Mouse (Mus musculus): ENCODE measurements around the gene Poc5.

Poc5 gene

GRCm38 (mm10) chr13:96432376-96432811 lies 44.3 kb downstream of the Poc5 start:
- DNase-seq (ENCODE audit: low spot score): no peak

DNA sequence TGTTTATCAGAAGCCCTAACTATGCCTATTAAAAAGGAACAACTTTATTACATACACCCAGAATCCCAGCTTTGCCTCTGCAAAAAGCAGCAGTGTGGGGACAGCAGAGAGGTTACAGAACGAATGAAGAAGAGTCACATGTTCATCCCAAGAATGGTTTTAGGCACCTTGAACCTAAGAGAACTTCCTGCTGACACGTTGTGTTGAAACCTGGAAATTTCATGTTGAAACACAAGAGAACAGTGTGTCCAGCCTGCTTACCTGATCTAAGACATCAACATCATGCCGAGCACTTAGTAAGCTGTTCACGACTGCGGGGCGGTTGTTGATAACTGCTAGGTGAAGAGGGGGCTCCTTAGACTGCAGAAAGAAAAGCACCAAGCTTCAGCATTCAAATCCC lies 44.9 kb downstream of the Poc5 start:
- DNase-seq (ENCODE audit: low spot score): no peak

DNA sequence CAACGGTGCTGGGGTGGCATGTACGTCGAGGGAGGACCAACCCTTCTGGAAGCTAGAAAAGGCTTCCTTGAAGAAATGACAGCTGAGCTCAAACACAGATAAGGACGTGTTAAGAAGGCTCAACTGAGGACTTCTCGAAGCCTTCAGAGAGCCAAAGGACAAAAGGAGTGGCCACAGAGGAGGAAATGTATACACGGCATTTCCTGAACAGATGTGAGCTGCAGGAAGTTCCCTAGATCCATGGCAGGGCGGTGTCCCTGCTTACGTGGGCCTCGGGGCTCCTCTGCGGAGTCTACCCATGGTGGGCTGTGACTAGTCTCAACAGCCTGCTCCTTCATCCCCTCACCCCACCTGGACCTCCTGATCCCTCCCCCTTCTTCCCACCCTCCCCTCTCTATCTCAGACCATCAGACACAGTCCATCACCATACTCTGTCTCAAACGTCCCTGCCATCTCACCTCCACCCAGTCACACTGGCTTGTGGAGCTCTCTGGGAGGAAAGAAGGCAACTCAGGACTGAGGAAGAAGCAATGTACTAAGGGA lies 45.6 kb downstream of the Poc5 start:
- no peak for DNase-seq (ENCODE audit: low spot score)

DNA sequence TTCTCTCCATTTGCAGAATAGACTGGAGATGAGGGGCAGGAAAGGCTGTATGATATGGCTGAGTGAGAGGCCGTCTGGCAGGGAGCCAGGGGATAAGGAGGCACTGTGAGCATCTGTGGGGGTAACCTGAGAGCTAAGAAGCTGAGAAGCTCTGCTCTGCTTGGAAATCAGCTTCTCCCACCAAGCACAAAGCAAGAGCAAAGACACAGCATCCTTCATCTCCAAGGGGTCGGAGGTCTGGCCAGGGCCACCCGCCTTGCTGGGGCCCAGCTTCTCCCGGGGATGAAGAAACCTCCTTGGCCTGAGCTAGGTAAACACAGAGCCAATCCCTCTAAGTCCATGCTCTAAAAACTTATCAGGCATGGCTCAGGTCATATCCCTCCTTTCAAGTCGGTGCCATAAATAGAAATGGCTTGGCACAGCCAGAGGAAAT lies 46.8 kb downstream of the Poc5 start:
- peak; percentile 63 for DNase-seq (ENCODE audit: low spot score)

DNA sequence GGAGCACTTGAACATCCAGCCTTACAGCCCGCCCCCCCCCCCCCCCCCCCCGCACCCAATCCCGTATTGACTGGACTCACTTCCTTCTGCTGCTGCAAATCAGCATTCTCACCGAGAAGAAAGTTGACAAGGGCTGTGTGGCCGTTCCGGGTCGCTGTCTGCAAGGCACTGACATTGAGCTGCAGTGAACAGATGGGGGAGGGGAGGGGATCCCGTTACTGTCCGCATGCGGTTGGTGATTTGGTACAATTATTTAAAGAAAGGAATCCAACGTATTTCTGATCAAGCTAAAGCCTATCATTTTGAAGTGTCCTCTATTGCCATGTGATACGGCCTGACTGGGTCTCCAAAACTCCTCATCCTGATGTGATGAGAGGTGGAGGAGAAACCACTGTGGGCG lies 47.7 kb downstream of the Poc5 start:
- no peak for DNase-seq (ENCODE audit: low spot score)

GRCm38 (mm10) chr13:96436921-96437320 lies 48.8 kb downstream of the Poc5 start:
- no peak for DNase-seq (ENCODE audit: low spot score)

- DNase-seq (ENCODE audit: low spot score): no peak
Measured at GRCm38 (mm10) chr13:96440436-96440835, 52.3 kb downstream of the Poc5 start.

DNA sequence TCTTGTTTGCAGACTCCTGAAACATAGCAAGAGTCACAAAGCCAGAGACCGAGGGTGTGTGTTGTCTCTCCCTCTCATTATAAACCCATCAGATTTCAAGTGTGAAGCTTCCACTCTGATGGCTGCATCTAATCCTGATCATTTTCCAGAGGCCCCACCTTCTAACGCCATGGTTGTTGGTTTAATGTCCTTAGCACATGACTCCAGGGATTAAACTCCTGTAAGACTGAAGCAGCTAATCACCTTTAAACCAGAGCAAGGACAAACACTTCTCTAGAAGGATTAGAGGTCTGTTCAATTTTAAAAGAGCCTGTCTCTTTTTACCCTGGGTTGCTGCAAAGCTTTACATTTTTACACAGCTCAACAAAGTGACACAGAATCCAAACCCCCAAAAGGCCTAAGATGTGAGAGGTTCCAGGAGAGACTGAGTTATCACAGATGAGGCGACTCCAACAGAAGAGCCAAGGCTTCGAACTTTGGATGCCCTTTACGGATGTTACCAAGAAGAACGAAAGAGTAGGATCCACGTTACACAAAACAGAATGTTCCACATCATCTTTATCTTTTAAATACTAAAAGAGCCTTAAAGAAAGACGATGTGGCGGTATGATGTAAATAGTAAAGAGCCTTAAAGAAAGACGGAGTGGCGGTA lies 62.2 kb downstream of the Poc5 start:
- no peak for DNase-seq (ENCODE audit: low spot score)

GRCm38 (mm10) chr13:96450869-96451268 lies 62.8 kb downstream of the Poc5 start:
- no peak for DNase-seq (ENCODE audit: low spot score)

DNA sequence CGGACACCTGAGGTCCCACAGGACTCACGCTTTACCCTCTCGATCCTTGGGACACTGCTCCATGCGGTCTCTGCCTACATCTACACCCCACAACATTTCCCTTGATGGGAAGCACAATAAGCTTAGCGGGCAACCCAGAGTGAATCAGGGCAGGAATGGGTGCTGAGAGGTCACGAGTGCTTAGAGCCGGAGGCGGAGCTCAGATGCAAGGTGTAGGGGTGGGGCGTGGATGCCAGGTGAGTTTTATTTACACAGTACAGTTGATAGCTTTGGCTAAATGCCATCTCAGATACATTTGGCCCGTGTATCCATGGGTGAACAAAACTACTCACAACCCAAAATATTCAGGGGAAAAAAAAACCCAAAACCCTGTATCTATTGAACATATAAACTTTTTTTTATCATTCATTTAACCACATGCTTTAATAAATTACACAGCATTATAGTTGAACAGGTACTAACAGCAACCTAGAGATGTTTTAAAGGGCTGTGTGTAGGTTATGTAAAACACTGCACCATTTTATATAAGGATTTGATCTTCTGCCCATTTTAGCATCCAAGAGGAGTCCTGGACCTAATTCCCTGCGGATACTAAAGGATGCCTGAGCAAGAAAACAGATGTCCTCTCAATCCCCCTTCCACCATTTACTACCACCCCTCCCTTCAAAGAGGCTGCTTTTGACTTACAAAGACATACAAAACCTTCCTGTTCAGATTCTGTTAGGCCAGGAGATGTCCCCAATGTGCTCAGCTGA lies 63.5 kb downstream of the Poc5 start:
- no peak for DNase-seq (ENCODE audit: low spot score)

GRCm38 (mm10) chr13:96452621-96453020 lies 64.5 kb downstream of the Poc5 start:
- no peak for DNase-seq (ENCODE audit: low spot score)

DNA sequence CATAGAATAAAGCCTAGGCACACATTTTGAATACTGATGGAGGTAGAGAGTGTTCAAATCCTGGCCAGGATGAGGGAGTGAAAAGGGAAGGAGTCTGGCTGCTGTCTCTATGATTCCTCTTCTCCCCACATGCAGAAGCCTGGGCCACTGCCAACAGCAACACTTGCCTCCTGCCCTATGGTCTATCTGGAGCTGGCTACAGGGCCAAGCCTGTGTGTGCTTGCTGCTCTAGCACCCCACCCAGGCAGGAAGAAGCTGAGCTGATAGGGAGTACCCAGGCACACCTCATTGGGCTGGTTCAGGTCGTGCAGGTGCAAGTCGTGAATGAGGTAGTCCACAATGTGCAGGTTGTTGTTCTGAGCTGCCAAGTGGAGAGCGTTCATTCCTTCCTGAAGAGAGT lies 66.2 kb downstream of the Poc5 start:
- no peak for DNase-seq (ENCODE audit: low spot score)

DNA sequence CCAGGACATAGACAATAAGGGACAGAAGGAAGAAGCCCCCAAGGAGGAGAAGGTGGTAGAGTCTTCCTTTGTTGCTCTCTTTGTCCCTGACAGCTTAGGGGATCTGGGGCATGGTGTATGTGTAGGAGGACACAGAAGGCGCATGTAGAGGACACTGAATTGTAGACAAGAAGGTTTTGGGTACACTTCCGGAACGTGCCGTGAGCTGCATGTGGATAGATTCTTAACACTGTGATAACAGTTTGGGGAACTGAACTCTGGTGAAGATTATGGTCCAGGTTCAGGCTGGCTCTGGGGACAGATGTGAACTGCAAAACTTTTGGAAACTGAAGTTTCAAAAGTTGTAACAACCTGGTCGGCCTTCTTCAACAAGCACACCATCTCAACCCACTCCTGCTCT lies 69.5 kb downstream of the Poc5 start:
- DNase-seq (ENCODE audit: low spot score): no peak

GRCm38 (mm10) chr13:96458018-96458417 lies 69.9 kb downstream of the Poc5 start:
- no peak for DNase-seq (ENCODE audit: low spot score)

- DNase-seq (ENCODE audit: low spot score): no peak
Measured at GRCm38 (mm10) chr13:96458606-96459005, 70.5 kb downstream of the Poc5 start.

DNA sequence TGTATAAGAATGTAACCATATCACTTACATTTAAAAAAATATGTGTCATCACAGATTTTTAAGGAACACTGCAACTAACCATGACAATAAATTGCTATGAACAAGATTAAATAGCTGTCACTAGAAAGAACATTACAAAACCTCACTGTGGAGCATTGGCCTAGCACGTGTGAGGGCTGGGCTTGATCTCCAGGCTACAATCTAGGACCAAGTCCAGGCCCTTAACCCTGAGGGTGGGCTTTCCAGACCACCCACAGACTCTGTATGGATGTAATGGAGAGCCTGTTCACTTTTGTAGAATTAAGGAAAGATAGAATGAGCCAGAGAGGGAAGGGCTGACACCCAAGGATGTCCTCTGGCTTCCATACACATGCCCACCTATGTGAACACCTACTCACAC lies 74.5 kb downstream of the Poc5 start:
- no peak for DNase-seq (ENCODE audit: low spot score)

- DNase-seq (ENCODE audit: low spot score): peak; percentile 57
Measured at GRCm38 (mm10) chr13:96465315-96465714, 77.2 kb downstream of the Poc5 start.

All from testis, postnatal 10 days (tissue).